26 mouse cellular contexts compared by ENCODE assay signal in genomic region chr13:37649467-37650080, GRCm38 (mm10).
A peak's percentile ranks its signal among the peaks of the same experiment; 100 is the strongest.
DNase-seq lines count a peak whose midpoint lies in the region; ATAC-seq and TF ChIP-seq lines count a peak whose summit lies in the region.
"Had no signal": no experiment of that assay in that cellular context is flagged by ENCODE, and none has a peak within 500 bp of the region (broad histone marks: within the 10 kb centered on the region; RNA-seq: fewer than 3 reads in every experiment).

No protein-coding gene starts in this region.

- no peak overlapping the region for H3K4me3 ChIP-seq in intestine, postnatal 0 days (ENCODE audit: low read depth, low read length)
- no peak overlapping the region for H3K4me3 ChIP-seq in liver, embryonic 12.5 days
- H3K4me3 ChIP-seq in small intestine, adult 2 months (ENCODE audit: low read depth, low read length) = no peak overlapping the region
- no peak overlapping the region for H3K4me3 ChIP-seq in hindbrain, embryonic 13.5 days
- H3K4me3 ChIP-seq: embryonic facial prominence, embryonic 12.5 days; heart, adult 2 months; heart, embryonic 13.5 days; hindbrain, embryonic 12.5 days; limb, embryonic 10.5 days; liver, embryonic 15.5 days; neural tube, embryonic 15.5 days had no signal

- H3K27me3 ChIP-seq in intestine, postnatal 0 days (replicated peaks; ENCODE audit: control insufficient read depth, insufficient read depth, low read length) = no peaks in the 10 kb centered on the region
- no peaks in the 10 kb centered on the region for H3K27me3 ChIP-seq in liver, embryonic 12.5 days (replicated peaks)
- H3K27me3 ChIP-seq in small intestine, adult 2 months (ENCODE audit: control insufficient read depth, insufficient read depth, low read length) = no peaks in the 10 kb centered on the region
- H3K27me3 ChIP-seq in hindbrain, embryonic 13.5 days = no peaks in the 10 kb centered on the region
- H3K27me3 ChIP-seq: embryonic facial prominence, embryonic 12.5 days; heart, embryonic 13.5 days; hindbrain, embryonic 12.5 days; liver, embryonic 15.5 days; neural tube, embryonic 15.5 days had no signal

- no peaks in the 10 kb centered on the region for H3K9me3 ChIP-seq in intestine, postnatal 0 days (ENCODE audit: control insufficient read depth)
- no peaks in the 10 kb centered on the region for H3K9me3 ChIP-seq in liver, embryonic 12.5 days (replicated peaks)
- no peaks in the 10 kb centered on the region for H3K9me3 ChIP-seq in hindbrain, embryonic 13.5 days
- H3K9me3 ChIP-seq: embryonic facial prominence, embryonic 12.5 days; heart, embryonic 13.5 days; hindbrain, embryonic 12.5 days; limb, embryonic 10.5 days; liver, embryonic 15.5 days; neural tube, embryonic 15.5 days had no signal

- no peak for TF ChIP-seq CTCF in intestine, postnatal 0 days (IDR thresholded peaks at IDR 0.05; ENCODE audit: low read depth)
- TF ChIP-seq CTCF in small intestine, adult 2 months (IDR thresholded peaks at IDR 0.05; ENCODE audit: extremely low read depth, insufficient read length, insufficient replicate concordance, low read depth, low read length) = no peak

- 0 out of 2 replicates have a peak, but pooled peaks cover 3% of the 10 kb centered on the region for H3K4me1 ChIP-seq in intestine, postnatal 0 days (replicated peaks; ENCODE audit: control insufficient read depth, insufficient read depth, low read length)
- peaks cover 23% of the 10 kb centered on the region for H3K4me1 ChIP-seq in liver, embryonic 12.5 days
- H3K4me1 ChIP-seq in small intestine, adult 2 months (ENCODE audit: control insufficient read depth, insufficient read depth, insufficient read length, low read length) = peaks cover 20% of the 10 kb centered on the region
- no peaks in the 10 kb centered on the region for H3K4me1 ChIP-seq in hindbrain, embryonic 13.5 days (replicated peaks)
- H3K4me1 ChIP-seq: embryonic facial prominence, embryonic 12.5 days; hindbrain, embryonic 12.5 days; limb, embryonic 10.5 days; neural tube, embryonic 15.5 days had no signal

- H3K27ac ChIP-seq in intestine, postnatal 0 days (ENCODE audit: low read depth, low read length) = no peak overlapping the region
- no peak overlapping the region for H3K27ac ChIP-seq in liver, embryonic 12.5 days
- H3K27ac ChIP-seq in small intestine, adult 2 months (ENCODE audit: insufficient read depth, low read depth, low read length) = peak overlapping the region; percentile 88
- no peak overlapping the region for H3K27ac ChIP-seq in hindbrain, embryonic 13.5 days
- H3K27ac ChIP-seq: embryonic facial prominence, embryonic 12.5 days; heart, adult 2 months; heart, embryonic 13.5 days; hindbrain, embryonic 12.5 days; limb, embryonic 10.5 days; liver, embryonic 15.5 days; macrophage; neural tube, embryonic 15.5 days had no signal

- no peak for TF ChIP-seq POLR2A in small intestine, adult 2 months (IDR thresholded peaks at IDR 0.05; ENCODE audit: low read depth, low read length)

- DNase-seq in kidney, postnatal 25 days = peak; percentile 14 to 51
- DNase-seq in kidney, adult 18-20 months = no peak
- no peak for DNase-seq in adrenal gland, adult 18-20 months (ENCODE audit: low spot score in 2 of 2)
- DNase-seq: adrenal gland, postnatal 10 days; cerebellum, adult 18-20 months; cerebellum, postnatal 14 days; gastrocnemius, postnatal 25 days; heart, adult 2 months; heart, postnatal 14 days; right cerebral cortex, adult 18-20 months; thymus, postnatal 14 days had no signal

- no peaks in the 10 kb centered on the region for H3K36me3 ChIP-seq in intestine, postnatal 0 days (ENCODE audit: control insufficient read depth, insufficient read depth)
- no peaks in the 10 kb centered on the region for H3K36me3 ChIP-seq in liver, embryonic 12.5 days
- no peaks in the 10 kb centered on the region for H3K36me3 ChIP-seq in small intestine, adult 2 months (ENCODE audit: control insufficient read depth, insufficient read depth, low read length)
- no peaks in the 10 kb centered on the region for H3K36me3 ChIP-seq in hindbrain, embryonic 13.5 days
- H3K36me3 ChIP-seq: embryonic facial prominence, embryonic 12.5 days; heart, embryonic 13.5 days; hindbrain, embryonic 12.5 days; limb, embryonic 10.5 days; liver, embryonic 15.5 days; neural tube, embryonic 15.5 days had no signal

- no peak overlapping the region for H3K4me2 ChIP-seq in intestine, postnatal 0 days (replicated peaks; ENCODE audit: low read depth)
- peak overlapping the region; percentile 14; the same call in 1 of the 2 replicates for H3K4me2 ChIP-seq in liver, embryonic 12.5 days
- no peak overlapping the region for H3K4me2 ChIP-seq in hindbrain, embryonic 13.5 days
- H3K4me2 ChIP-seq: embryonic facial prominence, embryonic 12.5 days; heart, embryonic 13.5 days; hindbrain, embryonic 12.5 days; liver, embryonic 15.5 days; midbrain, embryonic 11.5 days; neural tube, embryonic 15.5 days had no signal

- peak; percentile 37; the same call in 1 of the 2 replicates for ATAC-seq in intestine, postnatal 0 days
- peak; percentile 79 for ATAC-seq in liver, embryonic 12.5 days
- ATAC-seq in hindbrain, embryonic 13.5 days (ENCODE audit: low FRiP score) = no peak
- ATAC-seq: activated CD4-positive, CD25-positive, alpha-beta regulatory T cell, adult 4 months; inflammation-experienced regulatory T-cells, adult 6 months; lung, postnatal 0 days had no signal

- no peak overlapping the region for H3K9ac ChIP-seq in intestine, postnatal 0 days (ENCODE audit: low read depth, low read length)
- H3K9ac ChIP-seq in liver, embryonic 12.5 days = no peak overlapping the region
- no peak overlapping the region for H3K9ac ChIP-seq in hindbrain, embryonic 13.5 days
- H3K9ac ChIP-seq: embryonic facial prominence, embryonic 12.5 days; heart, embryonic 13.5 days; hindbrain, embryonic 12.5 days; liver, embryonic 15.5 days; neural tube, embryonic 15.5 days had no signal

- WGBS in intestine, postnatal 0 days = 38% methylated on average over 9 of the region's 9 CpGs
- 23% methylated on average over 9 of the region's 9 CpGs for WGBS in liver, embryonic 12.5 days (ENCODE audit: insufficient replicate concordance)
- 31% methylated on average over 9 of the region's 9 CpGs for WGBS in small intestine, adult 2 months
- 71% methylated on average over 9 of the region's 9 CpGs for WGBS in hindbrain, embryonic 13.5 days

Comparison
In these comparisons a context has a peak if more than half of its experiments do, and no peak if none do; other contexts are left out.
1. DNase-seq: peak in kidney, postnatal 25 days (2 of 2); none in kidney, adult 18-20 months (single experiment) and adrenal gland, adult 18-20 months (0 of 2).